Mouse (Mus musculus) right cerebral cortex, adult 2 months (tissue): ENCODE results near the gene Cfap126.
A peak's percentile ranks its signal among the peaks of the same experiment; 100 is the strongest.
"Not testable (repeated sequence)": the region's sequence is repeated elsewhere in the genome, so short reads cannot be mapped to it uniquely, and the experiment has no call there.

Source experiments
- DNase-seq, 2 experiments: peaks; one replicate each; pipeline ENCODE4 v3.0.0; 2021 to 2022; ENCODE audit warnings: low spot score in 2 of 2

The Cfap126 gene

GRCm38 (mm10) chr1:171122932-171123331 lies 9.2 kb downstream of the Cfap126 start:
- no peak for DNase-seq

DNA sequence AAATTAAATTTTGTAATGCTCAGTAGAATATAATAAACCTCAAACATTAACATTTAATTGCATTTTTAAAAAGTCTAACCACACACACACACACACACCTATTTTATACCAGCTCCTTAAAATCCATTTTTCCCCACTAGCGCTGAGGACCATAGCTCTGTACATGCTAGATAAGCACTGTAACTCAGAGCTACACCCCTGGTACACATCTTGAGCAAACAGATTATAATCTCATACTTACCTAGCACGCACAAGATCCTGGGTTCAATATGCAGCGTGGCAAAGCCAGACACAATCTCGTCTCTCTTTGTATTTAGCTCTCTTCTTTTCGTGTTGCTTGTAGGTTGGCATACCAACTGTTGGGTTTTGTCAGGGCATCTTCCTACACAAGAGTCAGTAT lies 10.7 kb downstream of the Cfap126 start:
- no peak for DNase-seq

DNA sequence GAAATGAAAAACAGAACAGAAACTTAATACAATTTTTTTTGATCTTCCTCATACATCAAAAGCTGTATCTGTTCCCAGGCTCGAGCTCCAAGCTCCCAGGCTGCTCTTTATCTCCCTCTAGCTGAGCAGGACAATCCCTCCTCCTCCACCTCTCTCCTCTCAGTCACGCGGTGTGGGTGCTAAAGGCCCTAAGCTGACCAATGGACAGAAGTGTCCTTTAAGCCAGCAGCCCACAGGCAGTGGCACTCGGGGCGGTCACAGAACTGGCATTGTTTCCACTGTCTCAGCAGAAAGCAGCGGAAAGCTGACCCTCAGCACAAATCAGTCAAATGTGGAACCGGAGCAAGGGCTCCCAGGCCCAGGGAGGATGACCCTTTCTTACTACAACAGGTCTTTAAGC lies 15.5 kb downstream of the Cfap126 start:
- peak; percentile 29 to 37 for DNase-seq

- DNase-seq: no peak
These were observed 17.3 kb downstream of the Cfap126 start for GRCm38 (mm10) chr1:171130971-171131370.

- no peak for DNase-seq
These were observed 21.9 kb downstream of the Cfap126 start for GRCm38 (mm10) chr1:171135600-171135999.

DNA sequence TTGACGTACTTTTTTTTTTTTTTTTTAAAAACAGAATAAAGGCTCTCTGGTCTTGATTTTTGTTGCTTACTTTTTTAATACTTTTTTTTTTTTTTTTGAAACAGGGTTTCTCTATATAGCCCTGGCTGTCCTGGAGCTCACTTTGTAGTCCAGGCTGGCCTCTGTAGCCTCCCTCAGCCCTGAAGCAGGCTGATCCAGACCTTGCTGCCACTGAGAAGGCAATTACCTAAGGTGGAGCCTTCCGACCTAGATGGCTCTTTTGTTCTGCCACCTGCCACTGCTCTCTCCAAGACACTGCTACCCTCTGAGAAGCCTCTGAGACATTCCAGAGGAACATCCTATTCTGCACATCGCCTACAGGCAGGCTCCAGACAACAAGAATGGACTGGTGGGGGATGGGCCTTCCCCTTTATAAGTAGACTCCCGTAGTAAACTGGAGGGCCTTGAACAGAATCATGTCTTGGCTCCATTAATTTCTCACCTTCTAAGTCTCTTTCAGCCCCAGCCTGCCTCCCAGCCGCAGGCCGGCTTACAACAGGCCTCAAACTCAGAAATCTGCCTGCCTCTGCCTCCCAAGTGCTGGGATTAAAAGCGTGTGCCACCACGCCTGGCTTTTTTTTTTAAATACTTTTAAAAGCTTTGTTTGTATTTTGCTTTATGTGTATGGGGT lies 23.9 kb downstream of the Cfap126 start:
- not testable (repeated sequence) for DNase-seq

DNA sequence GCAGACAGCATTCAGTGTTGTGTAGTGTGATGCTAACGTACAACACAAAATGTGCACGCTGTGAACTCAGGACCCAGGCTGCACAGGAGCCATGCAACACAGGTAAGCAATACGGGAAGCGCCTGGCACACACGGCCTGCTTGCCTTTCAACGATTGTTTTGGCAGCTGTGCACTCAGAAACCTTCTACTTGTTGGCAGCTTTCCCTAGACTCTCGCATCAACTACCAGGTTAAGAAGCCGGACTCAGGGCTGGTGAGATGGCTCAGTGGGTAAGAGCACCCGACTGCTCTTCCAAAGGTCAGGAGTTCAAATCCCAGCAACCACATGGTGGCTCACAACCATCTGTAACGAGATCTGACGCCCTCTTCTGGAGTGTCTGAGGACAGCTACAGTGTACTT lies 29.3 kb downstream of the Cfap126 start:
- not testable (repeated sequence) for DNase-seq

DNA sequence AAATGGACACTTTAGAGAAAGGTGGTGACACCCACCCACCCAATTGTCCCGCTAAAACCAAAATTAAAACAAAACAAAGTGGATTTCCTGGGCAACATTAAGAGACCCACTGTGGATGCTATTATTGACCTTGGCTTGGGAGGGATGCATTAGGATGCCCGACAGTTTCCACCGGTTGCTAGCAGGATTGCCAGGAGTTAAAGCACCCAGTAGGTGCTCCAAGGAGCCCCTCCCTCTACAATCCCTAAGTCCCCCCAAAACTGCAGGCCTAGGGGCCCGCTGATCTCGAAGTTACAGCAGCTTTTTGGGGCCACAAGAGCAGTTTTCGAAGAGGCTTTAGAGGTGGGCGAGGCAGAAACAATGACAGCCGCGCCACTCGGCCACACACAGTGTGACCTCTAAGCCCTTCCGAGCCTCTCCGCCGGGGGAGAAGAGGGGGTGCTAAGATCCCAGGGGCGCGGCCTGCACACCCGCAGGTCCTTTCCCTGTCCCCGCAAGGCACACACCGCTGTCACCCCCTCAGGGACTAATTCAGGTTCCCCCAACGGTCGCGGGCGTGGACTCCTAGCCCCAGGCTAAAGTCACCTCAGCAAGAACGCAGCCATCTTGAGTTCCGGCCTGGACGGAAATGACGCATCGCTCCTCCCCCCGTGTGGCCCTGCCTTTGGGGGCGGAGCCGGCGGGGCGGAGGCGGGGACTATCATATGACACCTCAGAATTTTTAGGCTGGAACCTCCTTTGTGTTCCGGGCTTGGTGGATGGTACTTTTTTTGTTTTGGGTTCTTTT lies 36.4 kb downstream of the Cfap126 start, which contains the start of the genes Sdhc and Mpz:
Gene Sdhc, minus strand, starts transcription at position 630 of the 787 bp plus-strand sequence.
Gene Mpz, plus strand, starts transcription at position 738 of the 787 bp plus-strand sequence.
- DNase-seq: peak; percentile 95 to 96

DNA sequence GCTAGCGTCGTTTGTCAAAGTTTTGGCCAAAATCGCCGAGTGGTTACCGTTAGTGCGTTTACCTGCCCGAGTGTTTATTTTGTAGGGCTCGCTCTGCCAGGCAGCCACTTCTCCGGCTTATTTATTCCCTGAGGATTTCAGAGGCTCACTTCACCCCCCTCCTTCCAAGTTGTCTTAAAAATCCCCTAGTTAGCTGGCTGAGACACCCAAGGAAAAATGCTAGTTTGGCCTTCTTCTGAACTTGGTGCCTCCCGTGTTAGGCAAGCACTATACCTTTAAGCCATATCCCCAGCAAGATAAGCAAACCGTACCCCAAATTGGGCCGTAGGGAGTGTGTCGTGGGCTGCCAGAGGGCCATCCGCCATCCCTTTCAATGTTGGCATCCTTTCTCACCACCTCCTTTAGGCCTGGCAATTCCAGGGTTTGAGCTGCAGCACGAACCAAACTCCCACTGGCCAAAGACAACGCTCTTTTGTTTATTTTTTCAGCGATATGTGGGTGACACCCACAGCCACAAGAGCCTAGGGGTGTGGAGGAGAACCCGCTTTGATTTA lies 37.2 kb downstream of the Cfap126 start:
- peak; percentile 47 to 49 for DNase-seq

DNA sequence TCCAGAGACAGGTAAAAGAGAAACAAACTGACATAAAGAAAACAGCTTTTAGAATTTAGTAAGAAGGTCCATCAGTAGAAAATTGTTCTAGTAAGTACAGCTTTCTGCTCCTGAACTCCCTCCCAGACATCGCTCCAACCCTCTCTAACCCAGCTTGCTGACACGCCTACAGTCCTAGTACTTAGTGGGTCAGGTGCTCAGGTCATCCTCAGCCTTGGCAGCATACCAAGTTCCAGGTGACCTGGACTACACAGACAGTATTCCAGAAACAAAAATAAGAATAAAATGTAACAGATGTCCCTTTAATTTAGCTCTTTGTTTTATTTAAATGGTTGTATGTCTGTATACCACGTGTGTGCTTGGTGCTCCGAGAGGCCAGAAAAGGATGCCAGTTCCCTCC lies 38.2 kb downstream of the Cfap126 start:
- no peak for DNase-seq

GRCm38 (mm10) chr1:171156644-171157043 lies 42.9 kb downstream of the Cfap126 start:
- DNase-seq: peak in 1 of 2 experiments; percentile 27

DNA sequence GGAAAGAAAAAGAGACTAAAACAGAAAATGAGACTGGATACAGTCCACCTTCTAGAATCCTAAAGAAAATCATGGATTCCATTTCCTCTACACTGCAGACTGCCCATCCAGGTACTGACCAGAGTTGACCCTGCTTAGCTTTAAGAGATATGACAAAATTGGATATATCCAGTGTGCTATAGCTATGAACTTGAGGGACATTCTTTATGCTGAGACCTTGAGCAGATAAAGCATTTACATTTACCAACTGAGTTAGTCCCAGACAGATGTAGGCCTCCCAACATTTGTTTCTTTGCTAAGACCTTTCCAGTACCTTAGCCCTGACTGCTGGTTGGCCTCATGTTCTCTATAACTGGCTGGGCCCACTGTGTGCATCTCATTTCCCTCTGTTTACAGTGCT lies 44.2 kb downstream of the Cfap126 start:
- DNase-seq: no peak

GRCm38 (mm10) chr1:171159485-171159975 lies 45.8 kb downstream of the Cfap126 start:
- no peak for DNase-seq

GRCm38 (mm10) chr1:171162526-171162925 lies 48.8 kb downstream of the Cfap126 start:
- no peak for DNase-seq

GRCm38 (mm10) chr1:171164258-171164657 lies 50.5 kb downstream of the Cfap126 start:
- DNase-seq: no peak

DNA sequence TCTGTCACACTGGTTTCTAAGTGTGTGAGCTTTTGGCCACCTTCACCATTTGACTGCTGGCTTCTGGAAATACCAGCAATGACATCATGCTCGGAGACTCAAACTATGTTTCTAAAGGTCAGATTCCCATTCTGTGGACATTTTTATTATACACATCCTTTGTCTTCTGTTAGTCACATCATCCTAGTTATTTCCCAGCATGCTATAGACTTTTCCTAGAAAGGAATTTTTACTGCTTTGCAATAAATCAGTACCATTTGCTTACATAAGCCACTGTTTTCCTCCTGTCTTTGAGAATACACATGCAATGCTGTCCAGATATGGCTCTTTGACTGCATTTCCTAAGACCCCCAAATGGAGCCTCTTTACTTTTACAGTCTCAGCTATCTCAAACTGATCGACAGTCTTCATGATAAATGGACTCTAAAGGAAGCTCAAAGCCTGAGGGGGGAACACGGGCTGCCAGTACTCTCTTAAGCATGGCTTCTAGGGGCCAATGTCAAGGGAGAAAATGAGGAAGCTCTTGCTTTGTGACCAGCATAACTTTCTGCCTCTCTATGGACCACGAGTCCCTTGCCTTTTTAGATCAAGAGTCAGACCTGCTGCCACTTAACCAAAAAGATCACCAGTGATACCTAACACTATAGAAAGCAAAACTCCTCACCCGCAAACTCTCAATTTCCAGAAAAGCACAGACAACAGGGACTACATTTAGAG lies 52.1 kb downstream of the Cfap126 start:
- DNase-seq: no peak

GRCm38 (mm10) chr1:171168906-171169305 lies 55.2 kb downstream of the Cfap126 start:
- no peak for DNase-seq

- DNase-seq: no peak
These were observed 56.2 kb downstream of the Cfap126 start for GRCm38 (mm10) chr1:171169913-171170312.

DNA sequence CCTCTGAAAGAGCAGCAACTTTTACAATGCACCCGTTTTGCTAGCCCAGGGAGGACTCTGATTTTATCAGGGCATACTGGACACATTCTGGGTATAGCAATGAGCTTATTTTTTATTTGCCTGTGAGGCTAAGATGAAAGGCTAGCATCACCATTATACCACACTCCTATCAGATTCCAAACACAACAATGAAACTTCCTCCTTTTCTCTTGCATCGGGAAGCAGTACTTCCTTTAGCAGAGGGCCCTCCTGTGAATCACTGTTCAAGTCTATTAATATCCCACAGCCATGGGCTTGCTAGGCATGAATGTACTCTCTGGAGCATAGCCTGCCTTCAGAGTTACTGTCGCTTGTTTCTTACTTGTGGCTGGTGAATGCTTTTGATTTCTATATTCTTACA lies 57.4 kb downstream of the Cfap126 start:
- no peak for DNase-seq

- no peak for DNase-seq
These were observed 59.1 kb downstream of the Cfap126 start for GRCm38 (mm10) chr1:171172779-171173178.
